ENCODE assay signal across 23 mouse cellular contexts in genomic region chr1:164744499-164744898, GRCm38 (mm10). TPM values are rescaled to one million over a fixed set of nuclear protein-coding genes. Genes with fewer than 3 reads are reported as not detected.
"Had no signal": no experiment of that assay in that cellular context is flagged by ENCODE, and none has a peak within 500 bp of the region (broad histone marks: within the 10 kb centered on the region; RNA-seq: fewer than 3 reads in every experiment).

No protein-coding gene starts in this region.

- H3K9ac ChIP-seq: heart, embryonic 12.5 days; heart, embryonic 13.5 days; heart, embryonic 15.5 days; hindbrain, embryonic 12.5 days; hindbrain, embryonic 13.5 days; hindbrain, embryonic 14.5 days; hindbrain, embryonic 15.5 days; intestine, embryonic 15.5 days; kidney, embryonic 15.5 days had no signal

- H3K27ac ChIP-seq: heart, embryonic 13.5 days; heart, embryonic 15.5 days; hindbrain, embryonic 10.5 days; hindbrain, embryonic 12.5 days; hindbrain, embryonic 13.5 days; hindbrain, embryonic 14.5 days; hindbrain, embryonic 15.5 days; hindbrain, postnatal 0 days; intestine, embryonic 15.5 days; kidney, embryonic 15.5 days; kidney, postnatal 0 days; layer of hippocampus, adult 2 months; left cerebral cortex, adult 2 months had no signal

- H3K4me2 ChIP-seq: heart, embryonic 12.5 days; heart, embryonic 13.5 days; heart, embryonic 15.5 days; hindbrain, embryonic 12.5 days; hindbrain, embryonic 13.5 days; hindbrain, embryonic 14.5 days; hindbrain, embryonic 15.5 days; intestine, embryonic 15.5 days; kidney, embryonic 15.5 days had no signal

- H3K9me3 ChIP-seq: heart, embryonic 12.5 days; heart, embryonic 13.5 days; heart, embryonic 15.5 days; hindbrain, embryonic 10.5 days; hindbrain, embryonic 12.5 days; hindbrain, embryonic 13.5 days; hindbrain, embryonic 15.5 days; intestine, embryonic 15.5 days; kidney, embryonic 15.5 days had no signal

- H3K4me3 ChIP-seq: heart, embryonic 12.5 days; heart, embryonic 13.5 days; heart, embryonic 15.5 days; hindbrain, embryonic 10.5 days; hindbrain, embryonic 12.5 days; hindbrain, embryonic 13.5 days; hindbrain, embryonic 15.5 days; intestine, embryonic 15.5 days; kidney, embryonic 15.5 days; layer of hippocampus, adult 2 months; left cerebral cortex, adult 2 months had no signal

- ATAC-seq: hindbrain, embryonic 16.5 days; hindbrain, postnatal 0 days; intestine, embryonic 15.5 days; intestine, postnatal 0 days had no signal

- DNase-seq: heart, postnatal 36 days; kidney, adult 11 months; kidney, adult 18-20 months; kidney, postnatal 4 days; layer of hippocampus, adult 9-11 months; layer of hippocampus, postnatal 36 days had no signal

- H3K4me1 ChIP-seq: heart, embryonic 12.5 days; heart, embryonic 13.5 days; heart, embryonic 15.5 days; hindbrain, embryonic 10.5 days; hindbrain, embryonic 12.5 days; hindbrain, embryonic 13.5 days; hindbrain, embryonic 15.5 days; intestine, embryonic 15.5 days; kidney, embryonic 15.5 days had no signal

- H3K36me3 ChIP-seq: heart, embryonic 12.5 days; heart, embryonic 13.5 days; heart, embryonic 15.5 days; hindbrain, embryonic 10.5 days; hindbrain, embryonic 12.5 days; hindbrain, embryonic 13.5 days; hindbrain, embryonic 15.5 days; intestine, embryonic 15.5 days; kidney, embryonic 15.5 days had no signal

- H3K27me3 ChIP-seq: heart, embryonic 12.5 days; heart, embryonic 13.5 days; heart, embryonic 15.5 days; hindbrain, embryonic 12.5 days; hindbrain, embryonic 13.5 days; hindbrain, embryonic 15.5 days; intestine, embryonic 15.5 days; kidney, embryonic 15.5 days had no signal

RNA-seq across cellular contexts. Expression of gene Dpt, which starts 51.9 kb away (rescaled TPM):
- polyA plus RNA-seq: hindbrain, embryonic 10.5 days; kidney, embryonic 14.5 days had no signal
